Mouse (Mus musculus) liver, adult 2 months (tissue): Measurements from ENCODE around the gene Cd79a. TPM values are rescaled to one million over a fixed set of nuclear protein-coding genes. Genes with fewer than 3 reads are reported as not detected.

Experiments used
- DNase-seq: peaks from one replicate; pipeline ENCODE4 v3.0.0-alpha.2; 2011; ENCODE audit warnings: low read depth, low spot score; ENCODE audit errors: extremely low read depth
- H3K27ac ChIP-seq: fragments of 200-500 bp; replicated peaks from 2 replicates; pipeline ENCODE4 v1.5.1; 2012; ENCODE audit warnings: low read depth, mild to moderate bottlenecking, control low read depth, inconsistent platforms, low read length; ENCODE audit not compliant: insufficient read depth
- H3K27me3 ChIP-seq: fragments of 200-500 bp; 2 replicates; pipeline ENCODE4 v1.6.1; 2012; ENCODE audit warnings: mild to moderate bottlenecking, moderate library complexity, low read length, inconsistent platforms; ENCODE audit not compliant: control insufficient read depth, insufficient read depth
- H3K36me3 ChIP-seq: fragments of 200-500 bp; 2 replicates; pipeline ENCODE4 v1.6.1; 2012; ENCODE audit warnings: low read length, inconsistent platforms; ENCODE audit not compliant: control insufficient read depth, insufficient read depth
- H3K4me1 ChIP-seq: fragments of 200-500 bp; 2 replicates; pipeline ENCODE4 v1.6.1; 2011; ENCODE audit warnings: low read length; ENCODE audit not compliant: control insufficient read depth, insufficient read depth
- H3K4me3 ChIP-seq: fragments of 200-500 bp; 2 replicates; pipeline ENCODE4 v1.5.1; 2011; ENCODE audit warnings: low read depth, mild to moderate bottlenecking, control low read depth, low read length, moderate library complexity; ENCODE audit not compliant: insufficient read depth
- H3K79me2 ChIP-seq: fragments of 200-500 bp; 2 replicates; pipeline ENCODE4 v1.6.1; 2012; ENCODE audit warnings: inconsistent platforms, mild to moderate bottlenecking, low read length, moderate library complexity; ENCODE audit not compliant: control insufficient read depth, insufficient read depth
- H3K9ac ChIP-seq: fragments of 200-500 bp; 2 replicates; pipeline ENCODE4 v1.6.1; 2012; ENCODE audit warnings: low read depth, mild to moderate bottlenecking, control low read depth, inconsistent platforms, low read length
- CTCF ChIP-seq: fragments of 200-500 bp; IDR thresholded peaks from 2 replicates; pipeline ENCODE4 v1.5.1; 2011; ENCODE audit warnings: low read depth, low read length, control low read depth
- POLR2A ChIP-seq: fragments of 200-500 bp; IDR thresholded peaks from 2 replicates; pipeline ENCODE4 v1.6.1; 2011; ENCODE audit warnings: low read length, control low read depth; ENCODE audit not compliant: insufficient read depth; ENCODE audit errors: extremely low read depth
- WGBS: fragments of 180-500 bp; shearing (Covaris S2); methylation state at CpG from one replicate; pipeline ENCODE4 v1.1.7; 2018; 5-methylcytosine and 5-hydroxymethylcytosine counted together
- polyA plus RNA-seq: library from polyadenylated mRNA; depleted of rRNA; stranded (reverse); fragments of >200 nt; gene quantifications from 2 replicates; pipeline ENCODE4 v1.2.3, GENCODE M21; 2012; rRNA removed
- total RNA-seq: library from RNA; depleted of rRNA; stranded (reverse); fragments of >200 nt; gene quantifications from 2 replicates; pipeline ENCODE4 v1.2.3, GENCODE M21; 2014; rRNA removed

Cd79a gene
- total and polyA plus RNA-seq, 2 experiments: 0.18 to 5.7 TPM

DNA sequence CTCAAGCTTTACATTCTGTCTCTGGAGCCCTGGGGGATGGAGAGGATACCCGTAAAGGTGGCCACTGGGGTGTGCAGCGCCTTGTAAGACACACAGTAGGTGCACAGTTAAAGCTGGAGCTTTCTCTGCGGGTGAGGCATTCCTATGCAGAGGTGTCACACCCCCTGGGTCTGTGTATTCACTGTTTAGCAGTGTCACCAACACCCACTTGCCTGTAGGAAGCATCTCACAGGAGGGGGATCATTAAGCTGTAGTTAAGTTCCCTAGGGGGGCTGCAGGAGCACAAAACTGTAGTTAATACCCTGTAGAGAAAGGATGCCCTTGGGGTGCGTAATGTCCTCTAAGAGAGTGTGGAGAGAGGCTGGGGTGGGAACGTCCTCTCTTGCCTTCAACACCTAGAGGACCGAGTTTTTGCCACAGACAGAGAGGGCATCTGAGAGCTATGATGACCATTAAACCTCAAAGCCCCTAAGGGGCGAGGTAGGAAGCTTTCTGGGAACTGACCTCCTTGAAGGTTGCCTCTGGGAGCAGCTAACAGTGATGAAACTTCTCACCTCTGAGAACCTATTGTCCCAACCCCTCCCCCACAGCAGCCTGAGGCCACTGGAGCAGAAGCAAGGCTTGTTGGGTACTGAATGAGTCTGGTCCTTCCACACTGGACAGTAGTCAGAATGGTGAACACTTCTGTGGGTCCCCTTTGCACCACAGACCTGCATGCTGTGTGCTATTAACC, 50.3 kb downstream of the Cd79a start:
- no peak overlapping the region for H3K27ac ChIP-seq
- H3K4me1 ChIP-seq: no peaks in the 10 kb centered on the region
- TF ChIP-seq CTCF: no peak
- no peak for TF ChIP-seq POLR2A
- H3K27me3 ChIP-seq: peaks cover 42% of the 10 kb centered on the region
- no peak overlapping the region for H3K9ac ChIP-seq
- H3K36me3 ChIP-seq: no peaks in the 10 kb centered on the region
- H3K4me3 ChIP-seq: no peak overlapping the region
- WGBS: 7% methylated on average over 7 of the region's 7 CpGs
- DNase-seq: no peak
- no peaks in the 10 kb centered on the region for H3K79me2 ChIP-seq

- Histone ChIP-seq H3K27me3 (peaks cover 46% of the 10 kb centered on the region), H3K9ac (no peak overlapping the region), H3K79me2 (no peaks in the 10 kb centered on the region), H3K4me3 (no peak overlapping the region), H3K27ac (no peak overlapping the region), H3K4me1 (no peaks in the 10 kb centered on the region), H3K36me3 (no peaks in the 10 kb centered on the region)
- DNase-seq: no peak
- no peak for TF ChIP-seq POLR2A
- no peak for TF ChIP-seq CTCF
- 5% methylated on average over 29 of the region's 29 CpGs for WGBS
These were observed 51.6 kb downstream of the Cd79a start for GRCm38 (mm10) chr7:24948774-24949173.

- Histone ChIP-seq H3K79me2 (no peaks in the 10 kb centered on the region), H3K9ac (no peak overlapping the region), H3K27ac (no peak overlapping the region), H3K4me3 (no peak overlapping the region), H3K36me3 (no peaks in the 10 kb centered on the region), H3K27me3 (peaks cover 43% of the 10 kb centered on the region), H3K4me1 (no peaks in the 10 kb centered on the region)
- no peak for DNase-seq
- 5% methylated on average over 8 of the region's 8 CpGs for WGBS
- peak; percentile 89 for TF ChIP-seq CTCF
- no peak for TF ChIP-seq POLR2A
These were observed 52.9 kb downstream of the Cd79a start for GRCm38 (mm10) chr7:24949958-24950623.

Other genes with a start within 250 kb of the Cd79a start
- gene Tex101, start 220.7 kb upstream of the Cd79a start, total RNA-seq: not detected in 2 replicates
- gene Tex101, start 220.7 kb upstream of the Cd79a start, polyA plus RNA-seq: not detected in 2 replicates
- not detected in 2 replicates for gene BC049730, start 188.1 kb upstream of the Cd79a start, total RNA-seq
- gene BC049730, start 188.1 kb upstream of the Cd79a start, polyA plus RNA-seq: not detected in 2 replicates
- not detected in 2 replicates for gene Gm4763, start 170.5 kb upstream of the Cd79a start, total RNA-seq
- gene Gm4763, start 170.5 kb upstream of the Cd79a start, polyA plus RNA-seq: not detected in 2 replicates
- gene Cd177, start 137.1 kb upstream of the Cd79a start, total RNA-seq: not detected in 2 replicates
- gene Cd177, start 137.1 kb upstream of the Cd79a start, polyA plus RNA-seq: 0.06 and 0.09 TPM in 2 replicates
- not detected in 2 replicates for gene Ceacam10, start 120.2 kb upstream of the Cd79a start, total RNA-seq
- gene Ceacam10, start 120.2 kb upstream of the Cd79a start, polyA plus RNA-seq: not detected in 2 replicates
- not detected in 2 replicates for gene Gm9844, start 35.2 kb upstream of the Cd79a start, total RNA-seq
- not detected in 2 replicates for gene Gm9844, start 35.2 kb upstream of the Cd79a start, polyA plus RNA-seq
- not detected in 2 replicates for gene Lypd4, start 27.4 kb upstream of the Cd79a start, total RNA-seq
- not detected in 2 replicates for gene Lypd4, start 27.4 kb upstream of the Cd79a start, polyA plus RNA-seq
- gene Dmrtc2, start 27.3 kb upstream of the Cd79a start, total RNA-seq: not detected in 2 replicates
- gene Dmrtc2, start 27.3 kb upstream of the Cd79a start, polyA plus RNA-seq: not detected in 2 replicates
- gene Rps19, start 13.0 kb upstream of the Cd79a start, total RNA-seq: 205 and 255 TPM in 2 replicates
- gene Rps19, start 13.0 kb upstream of the Cd79a start, polyA plus RNA-seq: 191 and 262 TPM in 2 replicates
- gene Arhgef1, start 5.5 kb downstream of the Cd79a start, total RNA-seq: 8.5 and 15.5 TPM in 2 replicates
- gene Arhgef1, start 5.5 kb downstream of the Cd79a start, polyA plus RNA-seq: 46.6 and 62.9 TPM in 2 replicates
- not detected in 2 replicates for gene Gm4881, start 47.1 kb downstream of the Cd79a start, total RNA-seq
- not detected in 2 replicates for gene Gm4881, start 47.1 kb downstream of the Cd79a start, polyA plus RNA-seq
- 130 and 148 TPM in 2 replicates for gene Rabac1, start 75.4 kb downstream of the Cd79a start, total RNA-seq
- gene Rabac1, start 75.4 kb downstream of the Cd79a start, polyA plus RNA-seq: 230 and 233 TPM in 2 replicates
- gene Atp1a3, start 108.6 kb downstream of the Cd79a start, total RNA-seq: 0.28 and 0.40 TPM in 2 replicates
- 0.06 and 0.37 TPM in 2 replicates for gene Atp1a3, start 108.6 kb downstream of the Cd79a start, polyA plus RNA-seq
- gene Grik5, start 175.0 kb downstream of the Cd79a start, total RNA-seq: 2.3 and 2.4 TPM in 2 replicates
- gene Grik5, start 175.0 kb downstream of the Cd79a start, polyA plus RNA-seq: 10.2 and 14.0 TPM in 2 replicates
- 2.3 and 3.1 TPM in 2 replicates for gene Zfp574, start 175.2 kb downstream of the Cd79a start, total RNA-seq
- gene Zfp574, start 175.2 kb downstream of the Cd79a start, polyA plus RNA-seq: 16.7 and 17.2 TPM in 2 replicates